Mouse (Mus musculus): ENCODE results near the gene Aph1c.
"Not testable (repeated sequence)": the region's sequence is repeated elsewhere in the genome, so short reads cannot be mapped to it uniquely, and the experiment has no call there.

The Aph1c gene

GRCm38 (mm10) chr9:66834318-66835096 lies at the start of gene Aph1c:
TSS of gene Aph1c (minus strand) at chr9:66834726.
- peak; percentile 94 to 96 for DNase-seq (ENCODE audit: low spot score in 2 of 2)

GRCm38 (mm10) chr9:66883500-66883899 lies 49.0 kb upstream of the Aph1c start:
- DNase-seq (ENCODE audit: low spot score in 2 of 2): no peak

- no peak for DNase-seq (ENCODE audit: low spot score in 2 of 2)
Measured at GRCm38 (mm10) chr9:66882406-66882821, 47.9 kb upstream of the Aph1c start.

- DNase-seq (ENCODE audit: low spot score in 2 of 2): no peak
Measured at GRCm38 (mm10) chr9:66881858-66882257, 47.3 kb upstream of the Aph1c start.

- DNase-seq (ENCODE audit: low spot score in 2 of 2): no peak
Measured at GRCm38 (mm10) chr9:66880752-66881151, 46.2 kb upstream of the Aph1c start.

- DNase-seq (ENCODE audit: low spot score in 2 of 2): no peak
Measured at GRCm38 (mm10) chr9:66879486-66879885, 45.0 kb upstream of the Aph1c start.

GRCm38 (mm10) chr9:66878899-66879298 lies 44.4 kb upstream of the Aph1c start:
- no peak for DNase-seq (ENCODE audit: low spot score in 2 of 2)

- no peak for DNase-seq (ENCODE audit: low spot score in 2 of 2)
Measured at GRCm38 (mm10) chr9:66876577-66876976, 42.1 kb upstream of the Aph1c start.

GRCm38 (mm10) chr9:66874297-66874696 lies 39.8 kb upstream of the Aph1c start:
- DNase-seq (ENCODE audit: low spot score in 2 of 2): no peak

- no peak for DNase-seq (ENCODE audit: low spot score in 2 of 2)
Measured at GRCm38 (mm10) chr9:66873531-66873930, 39.0 kb upstream of the Aph1c start.

GRCm38 (mm10) chr9:66873009-66873408 lies 38.5 kb upstream of the Aph1c start:
- not testable (repeated sequence) for DNase-seq (ENCODE audit: low spot score in 2 of 2)

GRCm38 (mm10) chr9:66872015-66872727 lies 37.6 kb upstream of the Aph1c start:
- DNase-seq (ENCODE audit: low spot score in 2 of 2): no peak

- DNase-seq (ENCODE audit: low spot score in 2 of 2): no peak
Measured at GRCm38 (mm10) chr9:66864708-66865107, 30.2 kb upstream of the Aph1c start.

GRCm38 (mm10) chr9:66863456-66863855 lies 28.9 kb upstream of the Aph1c start:
- no peak for DNase-seq (ENCODE audit: low spot score in 2 of 2)

- no peak for DNase-seq (ENCODE audit: low spot score in 2 of 2)
Measured at GRCm38 (mm10) chr9:66862202-66862601, 27.7 kb upstream of the Aph1c start.

- DNase-seq (ENCODE audit: low spot score in 2 of 2): no peak
Measured at GRCm38 (mm10) chr9:66861104-66861767, 26.7 kb upstream of the Aph1c start.

- no peak for DNase-seq (ENCODE audit: low spot score in 2 of 2)
Measured at GRCm38 (mm10) chr9:66859523-66859922, 25.0 kb upstream of the Aph1c start.

GRCm38 (mm10) chr9:66855865-66856264 lies 21.3 kb upstream of the Aph1c start:
- no peak for DNase-seq (ENCODE audit: low spot score in 2 of 2)

GRCm38 (mm10) chr9:66852592-66852991 lies 18.1 kb upstream of the Aph1c start:
- DNase-seq (ENCODE audit: low spot score in 2 of 2): no peak

- DNase-seq (ENCODE audit: low spot score in 2 of 2): no peak
Measured at GRCm38 (mm10) chr9:66850966-66851365, 16.4 kb upstream of the Aph1c start.

GRCm38 (mm10) chr9:66846822-66847221 lies 12.3 kb upstream of the Aph1c start:
- DNase-seq (ENCODE audit: low spot score in 2 of 2): no peak

- no peak for DNase-seq (ENCODE audit: low spot score in 2 of 2)
Measured at GRCm38 (mm10) chr9:66835097-66835480, 563 bp upstream of the Aph1c start.

GRCm38 (mm10) chr9:66833851-66834250 lies 675 bp downstream of the Aph1c start:
- DNase-seq (ENCODE audit: low spot score in 2 of 2): peak in 1 of 2 experiments; percentile 4

All from cerebellum, postnatal 4 days (tissue).